Mouse (Mus musculus): ENCODE measurements at regions not wholly inside any gene's neighbourhood (a gene's known extent, or its start where the extent isn't known, plus 50 kb on each side); places are given as distances from the start of the nearest gene placed in this dataset.

DNA sequence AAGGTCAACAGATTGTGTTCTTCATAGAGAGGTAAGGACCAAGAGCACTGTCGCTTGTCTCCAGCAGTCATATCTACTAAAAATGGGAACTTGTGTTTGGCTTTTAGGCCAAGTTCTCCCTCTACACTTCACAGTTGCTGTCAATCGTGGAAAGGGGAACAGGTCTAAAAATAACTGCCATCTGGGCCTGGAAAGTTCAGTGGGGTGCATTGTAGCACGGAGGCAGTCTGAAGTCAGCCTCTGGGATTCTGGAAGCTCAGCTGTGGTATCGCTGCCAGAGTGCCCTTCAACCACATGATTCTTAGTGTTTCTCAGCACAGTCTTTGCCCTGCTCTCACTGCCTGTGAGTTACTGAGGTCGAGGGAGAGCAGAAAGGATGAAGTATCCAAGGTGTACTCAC is 215.0 kb downstream of the Phlda1 start:
- TF ChIP-seq CTCF (IDR thresholded peaks at IDR 0.05) (no peak), EP300 (IDR thresholded peaks at IDR 0.05) (no peak)

All from lung, postnatal 0 days (tissue).